Mouse (Mus musculus) hindbrain, embryonic 16.5 days (tissue): ENCODE results near the gene Tgfb2. TPM values are rescaled to one million over a fixed set of nuclear protein-coding genes. Genes with fewer than 3 reads are reported as not detected.

Experiments used
- ATAC-seq: fragments of 200-750 bp; cut with Nextera tagmentation; 2 replicates; pipeline ENCODE4 v1.8.0; 2017; ENCODE audit warnings: moderate TSS enrichment, moderate library complexity
- H3K27ac ChIP-seq: fragments of 300-500 bp; sonication (generic); 2 replicates; pipeline ENCODE4 v1.5.1; 2014; ENCODE audit warnings: low read depth, mild to moderate bottlenecking, control low read depth, low read length, moderate library complexity
- H3K27me3 ChIP-seq: fragments of 300-500 bp; sonication (generic); replicated peaks from 2 replicates; pipeline ENCODE4 v1.6.1; 2014; ENCODE audit warnings: low read length; ENCODE audit not compliant: control insufficient read depth, insufficient read depth
- H3K36me3 ChIP-seq: fragments of 300-500 bp; sonication (generic); 2 replicates; pipeline ENCODE4 v1.6.1; 2014; ENCODE audit warnings: mild to moderate bottlenecking, low read length, moderate library complexity, mixed read lengths; ENCODE audit not compliant: control insufficient read depth, insufficient read depth
- H3K4me1 ChIP-seq: fragments of 300-500 bp; sonication (generic); 2 replicates; pipeline ENCODE4 v1.6.1; 2014; ENCODE audit warnings: low read depth, low read length; ENCODE audit not compliant: control insufficient read depth, insufficient read depth
- H3K4me2 ChIP-seq: fragments of 300-500 bp; sonication (generic); 2 replicates; pipeline ENCODE4 v1.6.1; 2014; ENCODE audit warnings: mild to moderate bottlenecking, low read length, control low read depth, moderate library complexity
- H3K4me3 ChIP-seq: fragments of 300-500 bp; sonication (generic); 2 replicates; pipeline ENCODE4 v1.5.1; 2014; ENCODE audit warnings: mild to moderate bottlenecking, low read length, control low read depth, moderate library complexity
- H3K9ac ChIP-seq: fragments of 300-500 bp; sonication (generic); 2 replicates; pipeline ENCODE4 v1.6.1; 2014; ENCODE audit warnings: low read depth, mild to moderate bottlenecking, control low read depth, low read length, moderate library complexity
- H3K9me3 ChIP-seq: fragments of 300-500 bp; sonication (generic); 2 replicates; pipeline ENCODE4 v1.6.1; 2014; ENCODE audit warnings: mild to moderate bottlenecking, low read length, moderate library complexity; ENCODE audit not compliant: control insufficient read depth
- WGBS: fragments of 180-500 bp; shearing (Covaris S2); extraction: QIAGEN DNeasy Blood & Tissue Kit; methylation state at CpG from one replicate; pipeline ENCODE4 v1.1.7; 2014; 5-methylcytosine and 5-hydroxymethylcytosine counted together
- polyA plus RNA-seq: library from polyadenylated mRNA; unstranded; fragments of >200 nt; fragmentation: Nextera tagmentation; extraction: Ambion mirVana; gene quantifications from 2 replicates; pipeline ENCODE4 v1.2.1, GENCODE M21; 2015

Tgfb2 gene
- polyA plus RNA-seq, 1 experiment from 2014 or later: 35.7 TPM

GRCm38 (mm10) chr1:186637304-186638213, 68.2 kb downstream of the Tgfb2 start:
- no peak overlapping the region for H3K9ac ChIP-seq
- no peaks in the 10 kb centered on the region for H3K9me3 ChIP-seq
- H3K4me2 ChIP-seq: no peak overlapping the region
- ATAC-seq: no peak
- H3K27me3 ChIP-seq: no peaks in the 10 kb centered on the region
- 0 out of 2 replicates have a peak, but pooled peaks cover 6% of the 10 kb centered on the region for H3K4me1 ChIP-seq
- WGBS: 61% methylated on average over 12 of the region's 12 CpGs
- no peak overlapping the region for H3K27ac ChIP-seq
- H3K4me3 ChIP-seq: no peak overlapping the region
- H3K36me3 ChIP-seq: no peaks in the 10 kb centered on the region

GRCm38 (mm10) chr1:186635045-186635444, 70.7 kb downstream of the Tgfb2 start:
- Histone ChIP-seq H3K4me2 (no peak overlapping the region), H3K4me3 (no peak overlapping the region), H3K27me3 (no peaks in the 10 kb centered on the region), H3K9ac (no peak overlapping the region), H3K36me3 (no peaks in the 10 kb centered on the region), H3K9me3 (no peaks in the 10 kb centered on the region), H3K27ac (no peak overlapping the region), H3K4me1 (0 out of 2 replicates have a peak, but pooled peaks cover 6% of the 10 kb centered on the region)
- no peak for ATAC-seq
- WGBS: 65% methylated on average over 7 of the region's 7 CpGs

GRCm38 (mm10) chr1:186631457-186631856, 74.3 kb downstream of the Tgfb2 start:
- no peak overlapping the region for H3K4me2 ChIP-seq
- ATAC-seq: no peak
- peaks cover 7% of the 10 kb centered on the region; the same call in 1 of the 2 replicates for H3K4me1 ChIP-seq
- no peaks in the 10 kb centered on the region for H3K27me3 ChIP-seq
- H3K27ac ChIP-seq: no peak overlapping the region
- no peaks in the 10 kb centered on the region for H3K9me3 ChIP-seq
- 89% methylated on average over 6 of the region's 6 CpGs for WGBS
- H3K9ac ChIP-seq: no peak overlapping the region
- no peak overlapping the region for H3K4me3 ChIP-seq
- no peaks in the 10 kb centered on the region for H3K36me3 ChIP-seq

- peaks cover 7% of the 10 kb centered on the region; the same call in 1 of the 2 replicates for H3K4me1 ChIP-seq
- H3K36me3 ChIP-seq: no peaks in the 10 kb centered on the region
- no peaks in the 10 kb centered on the region for H3K9me3 ChIP-seq
- ATAC-seq: no peak
- H3K4me3 ChIP-seq: no peak overlapping the region
- H3K9ac ChIP-seq: no peak overlapping the region
- H3K27ac ChIP-seq: no peak overlapping the region
- no peaks in the 10 kb centered on the region for H3K27me3 ChIP-seq
- H3K4me2 ChIP-seq: no peak overlapping the region
- 85% methylated on average over 5 of the region's 5 CpGs for WGBS
Observed at GRCm38 (mm10) chr1:186630971-186631370, 74.8 kb downstream of the Tgfb2 start.

- H3K27ac ChIP-seq: peak overlapping the region; percentile 44; the same call in 1 of the 2 replicates
- H3K9me3 ChIP-seq: no peaks in the 10 kb centered on the region
- peak; percentile 81 for ATAC-seq
- H3K36me3 ChIP-seq: no peaks in the 10 kb centered on the region
- H3K4me3 ChIP-seq: no peak overlapping the region
- H3K4me1 ChIP-seq: peaks cover 4% of the 10 kb centered on the region; the same call in 1 of the 2 replicates
- no peak overlapping the region for H3K9ac ChIP-seq
- 69% methylated on average over 7 of the region's 7 CpGs for WGBS
- no peak overlapping the region for H3K4me2 ChIP-seq
- H3K27me3 ChIP-seq: no peaks in the 10 kb centered on the region
Observed at GRCm38 (mm10) chr1:186627451-186627995, 78.3 kb downstream of the Tgfb2 start.

- Histone ChIP-seq H3K4me1 (peaks cover 4% of the 10 kb centered on the region; the same call in 1 of the 2 replicates), H3K27me3 (no peaks in the 10 kb centered on the region), H3K36me3 (no peaks in the 10 kb centered on the region), H3K4me3 (no peak overlapping the region), H3K9ac (no peak overlapping the region), H3K27ac (no peak overlapping the region), H3K4me2 (no peak overlapping the region), H3K9me3 (no peaks in the 10 kb centered on the region)
- 74% methylated on average over 5 of the region's 5 CpGs for WGBS
- ATAC-seq: no peak
Observed at GRCm38 (mm10) chr1:186624474-186624873, 81.3 kb downstream of the Tgfb2 start.

- no peak overlapping the region for H3K9ac ChIP-seq
Observed at GRCm38 (mm10) chr1:186621812-186622211, 84.0 kb downstream of the Tgfb2 start.

GRCm38 (mm10) chr1:186618285-186618684, 87.5 kb downstream of the Tgfb2 start:
- Histone ChIP-seq H3K27me3 (no peaks in the 10 kb centered on the region), H3K4me1 (no peaks in the 10 kb centered on the region), H3K36me3 (no peaks in the 10 kb centered on the region), H3K27ac (no peak overlapping the region), H3K4me2 (no peak overlapping the region), H3K9ac (no peak overlapping the region), H3K4me3 (no peak overlapping the region), H3K9me3 (no peaks in the 10 kb centered on the region)
- WGBS: 85% methylated on average over 6 of the region's 6 CpGs
- ATAC-seq: no peak

More at GRCm38 (mm10) chr1:186621812-186622211, 84.0 kb downstream of the Tgfb2 start:
- H3K27ac ChIP-seq: no peak overlapping the region
- ATAC-seq: no peak
- no peaks in the 10 kb centered on the region for H3K4me1 ChIP-seq
- H3K4me2 ChIP-seq: no peak overlapping the region
- WGBS: 95% methylated on average over 3 of the region's 3 CpGs
- no peaks in the 10 kb centered on the region for H3K9me3 ChIP-seq
- no peak overlapping the region for H3K4me3 ChIP-seq
- no peaks in the 10 kb centered on the region for H3K36me3 ChIP-seq
- H3K27me3 ChIP-seq: no peaks in the 10 kb centered on the region

- 95% methylated on average over 2 of the region's 2 CpGs for WGBS
- Histone ChIP-seq H3K27me3 (no peaks in the 10 kb centered on the region), H3K9ac (no peak overlapping the region), H3K27ac (no peak overlapping the region), H3K4me3 (no peak overlapping the region), H3K9me3 (no peaks in the 10 kb centered on the region), H3K36me3 (no peaks in the 10 kb centered on the region), H3K4me2 (no peak overlapping the region), H3K4me1 (peaks cover 3% of the 10 kb centered on the region)
- ATAC-seq: no peak
Observed at GRCm38 (mm10) chr1:186611371-186611770, 94.4 kb downstream of the Tgfb2 start.
